Mouse (Mus musculus): ENCODE results near the gene Gm26558. TPM values are rescaled to one million over a fixed set of nuclear protein-coding genes. Genes with fewer than 3 reads are reported as not detected.

Gene Gm26558
- polyA plus RNA-seq, 1 experiment from 2014 or later: 0.80 TPM

- H3K36me3 ChIP-seq (replicated peaks; ENCODE audit: insufficient read depth, low read length): no peaks in the 10 kb centered on the region
- H3K27me3 ChIP-seq (ENCODE audit: insufficient read depth, low read length): no peaks in the 10 kb centered on the region
- H3K9me3 ChIP-seq (ENCODE audit: low read length): no peaks in the 10 kb centered on the region
- ATAC-seq (no peak), DNase-seq (no peak)
- H3K27ac ChIP-seq (ENCODE audit: low read depth): no peak overlapping the region
- 58% methylated on average over 7 of the region's 7 CpGs for WGBS (ENCODE audit: insufficient replicate concordance)
- peaks cover 7% of the 10 kb centered on the region for H3K4me1 ChIP-seq (ENCODE audit: insufficient read depth)
- no peak overlapping the region for H3K4me2 ChIP-seq (ENCODE audit: low read depth, low read length)
- no peak overlapping the region for H3K9ac ChIP-seq (replicated peaks)
- H3K4me3 ChIP-seq (ENCODE audit: low read depth, low read length): no peak overlapping the region
- TF ChIP-seq EP300 (IDR thresholded peaks at IDR 0.05; ENCODE audit: low read depth) (no peak), CTCF (IDR thresholded peaks at IDR 0.05; ENCODE audit: low read depth) (no peak)
Observed at GRCm38 (mm10) chr2:70657083-70657482, 4.8 kb downstream of the Gm26558 start.

GRCm38 (mm10) chr2:70651820-70652219 is 10.1 kb downstream of the Gm26558 start:
- no peak for DNase-seq

DNA sequence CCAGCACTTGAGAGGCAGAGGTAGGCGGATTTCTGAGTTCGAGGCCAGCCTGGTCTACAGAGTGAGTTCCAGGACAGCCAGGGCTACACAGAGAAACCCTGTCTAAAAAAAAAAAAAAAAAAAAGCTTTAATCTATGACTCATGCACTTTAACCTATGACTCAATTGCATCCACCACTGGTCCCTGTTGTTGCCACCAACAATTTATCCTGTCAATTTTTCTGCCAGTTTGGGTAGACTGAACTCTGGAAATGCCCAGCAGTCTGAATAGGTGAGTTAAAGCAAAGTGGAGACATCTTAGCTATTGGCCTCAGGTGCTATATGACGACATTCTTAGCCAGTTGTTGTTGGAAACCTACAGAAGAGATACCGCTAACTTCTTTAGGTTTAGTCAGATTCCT is 12.4 kb downstream of the Gm26558 start:
- ATAC-seq: no peak
- DNase-seq: no peak
- no peak for TF ChIP-seq CTCF (IDR thresholded peaks at IDR 0.05; ENCODE audit: low read depth)
- no peak for TF ChIP-seq EP300 (IDR thresholded peaks at IDR 0.05; ENCODE audit: low read depth)
- Histone ChIP-seq H3K36me3 (replicated peaks; ENCODE audit: insufficient read depth, low read length) (no peaks in the 10 kb centered on the region), H3K9me3 (ENCODE audit: low read length) (no peaks in the 10 kb centered on the region), H3K4me1 (ENCODE audit: insufficient read depth) (0 out of 2 replicates have a peak, but pooled peaks cover 2% of the 10 kb centered on the region), H3K4me2 (ENCODE audit: low read depth, low read length) (no peak overlapping the region), H3K9ac (replicated peaks) (no peak overlapping the region), H3K27me3 (ENCODE audit: insufficient read depth, low read length) (no peaks in the 10 kb centered on the region), H3K4me3 (ENCODE audit: low read depth, low read length) (no peak overlapping the region), H3K27ac (ENCODE audit: low read depth) (no peak overlapping the region)
- WGBS (ENCODE audit: insufficient replicate concordance): 85% methylated on average over 4 of the region's 4 CpGs

More at GRCm38 (mm10) chr2:70651820-70652219, 10.1 kb downstream of the Gm26558 start:
- Histone ChIP-seq H3K27ac (ENCODE audit: low read depth) (no peak overlapping the region), H3K27me3 (ENCODE audit: insufficient read depth, low read length) (no peaks in the 10 kb centered on the region), H3K9ac (replicated peaks) (no peak overlapping the region), H3K36me3 (replicated peaks; ENCODE audit: insufficient read depth, low read length) (no peaks in the 10 kb centered on the region), H3K4me1 (ENCODE audit: insufficient read depth) (0 out of 2 replicates have a peak, but pooled peaks cover 2% of the 10 kb centered on the region), H3K9me3 (ENCODE audit: low read length) (no peaks in the 10 kb centered on the region), H3K4me3 (ENCODE audit: low read depth, low read length) (no peak overlapping the region), H3K4me2 (ENCODE audit: low read depth, low read length) (no peak overlapping the region)
- no peak for TF ChIP-seq CTCF (IDR thresholded peaks at IDR 0.05; ENCODE audit: low read depth)
- peak; percentile 82 for TF ChIP-seq EP300 (IDR thresholded peaks at IDR 0.05; ENCODE audit: low read depth)
- 30% methylated on average over 6 of the region's 6 CpGs for WGBS (ENCODE audit: insufficient replicate concordance)
- peak; percentile 50; the same call in 1 of the 2 replicates for ATAC-seq

GRCm38 (mm10) chr2:70648271-70648670 is 13.6 kb downstream of the Gm26558 start:
- whole genome bisulfite sequencing (ENCODE audit: insufficient replicate concordance): 67% methylated on average over 5 of the region's 5 CpGs
- H3K4me1 ChIP-seq (ENCODE audit: insufficient read depth): 0 out of 2 replicates have a peak, but pooled peaks cover 2% of the 10 kb centered on the region
- no peaks in the 10 kb centered on the region for H3K27me3 ChIP-seq (ENCODE audit: insufficient read depth, low read length)
- no peaks in the 10 kb centered on the region for H3K36me3 ChIP-seq (replicated peaks; ENCODE audit: insufficient read depth, low read length)
- TF ChIP-seq CTCF (IDR thresholded peaks at IDR 0.05; ENCODE audit: low read depth): no peak
- no peak overlapping the region for H3K9ac ChIP-seq (replicated peaks)
- no peak overlapping the region for H3K4me2 ChIP-seq (ENCODE audit: low read depth, low read length)
- DNase-seq (no peak), ATAC-seq (no peak)
- H3K9me3 ChIP-seq (ENCODE audit: low read length): no peaks in the 10 kb centered on the region
- H3K4me3 ChIP-seq (ENCODE audit: low read depth, low read length): no peak overlapping the region
- no peak overlapping the region for H3K27ac ChIP-seq (ENCODE audit: low read depth)

DNA sequence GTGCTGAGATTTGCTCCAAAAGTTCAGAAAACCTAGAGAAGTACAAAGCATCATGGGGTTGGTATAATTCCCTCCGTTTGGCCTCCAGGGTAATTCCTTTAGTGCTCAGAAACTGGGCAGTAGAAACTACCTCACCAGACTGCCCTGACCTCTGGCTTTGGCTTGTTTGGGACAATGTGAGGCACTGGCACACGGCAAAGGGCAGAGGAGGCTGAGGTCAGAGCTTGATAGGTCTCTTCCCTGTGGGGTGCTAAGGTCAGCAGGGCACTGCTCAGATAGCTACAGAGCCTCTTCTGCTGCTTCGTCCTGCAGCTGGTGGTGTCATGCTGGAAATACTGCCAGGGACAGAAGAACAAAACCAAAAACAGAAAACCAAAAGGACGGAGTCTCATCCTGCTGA is 14.2 kb downstream of the Gm26558 start:
- no peak for ATAC-seq
- no peaks in the 10 kb centered on the region for H3K27me3 ChIP-seq (ENCODE audit: insufficient read depth, low read length)
- H3K36me3 ChIP-seq (replicated peaks; ENCODE audit: insufficient read depth, low read length): no peaks in the 10 kb centered on the region
- TF ChIP-seq EP300 (IDR thresholded peaks at IDR 0.05; ENCODE audit: low read depth): no peak
- no peak for TF ChIP-seq CTCF (IDR thresholded peaks at IDR 0.05; ENCODE audit: low read depth)
- no peak for DNase-seq
- 0 out of 2 replicates have a peak, but pooled peaks cover 2% of the 10 kb centered on the region for H3K4me1 ChIP-seq (ENCODE audit: insufficient read depth)
- 54% methylated on average over 4 of the region's 4 CpGs for WGBS (ENCODE audit: insufficient replicate concordance)
- no peak overlapping the region for H3K9ac ChIP-seq (replicated peaks)
- H3K4me2 ChIP-seq (ENCODE audit: low read depth, low read length): no peak overlapping the region
- H3K27ac ChIP-seq (ENCODE audit: low read depth): no peak overlapping the region
- no peaks in the 10 kb centered on the region for H3K9me3 ChIP-seq (ENCODE audit: low read length)
- no peak overlapping the region for H3K4me3 ChIP-seq (ENCODE audit: low read depth, low read length)

- Histone ChIP-seq H3K4me3 (ENCODE audit: low read depth, low read length) (no peak overlapping the region), H3K36me3 (replicated peaks; ENCODE audit: insufficient read depth, low read length) (no peaks in the 10 kb centered on the region), H3K4me1 (ENCODE audit: insufficient read depth) (no peaks in the 10 kb centered on the region), H3K9me3 (ENCODE audit: low read length) (no peaks in the 10 kb centered on the region), H3K9ac (replicated peaks) (no peak overlapping the region), H3K27me3 (ENCODE audit: insufficient read depth, low read length) (no peaks in the 10 kb centered on the region), H3K4me2 (ENCODE audit: low read depth, low read length) (no peak overlapping the region), H3K27ac (ENCODE audit: low read depth) (no peak overlapping the region)
- DNase-seq (no peak), ATAC-seq (no peak)
- 58% methylated on average over 6 of the region's 6 CpGs for WGBS (ENCODE audit: insufficient replicate concordance)
- TF ChIP-seq CTCF (IDR thresholded peaks at IDR 0.05; ENCODE audit: low read depth) (no peak), EP300 (IDR thresholded peaks at IDR 0.05; ENCODE audit: low read depth) (no peak)
Observed at GRCm38 (mm10) chr2:70645266-70645780, 16.6 kb downstream of the Gm26558 start.
